Mouse (Mus musculus): ENCODE measurements around the gene Gm49378. TPM values are rescaled to one million over a fixed set of nuclear protein-coding genes. Genes with fewer than 3 reads are reported as not detected.

Gm49378 gene
- polyA plus RNA-seq, 1 experiment from 2014 or later: 3.0 TPM

- no peaks in the 10 kb centered on the region for H3K9me3 ChIP-seq
- H3K27ac ChIP-seq: no peak overlapping the region
- H3K4me3 ChIP-seq: peak overlapping the region; percentile 41
- 0 out of 2 replicates have a peak, but pooled peaks cover 2% of the 10 kb centered on the region for H3K27me3 ChIP-seq
- H3K4me2 ChIP-seq (replicated peaks): peak overlapping the region; percentile 69
- ATAC-seq (ENCODE audit: insufficient number of reproducible peaks, insufficient read depth, low FRiP score, low TSS enrichment): no peak
- peak overlapping the region; percentile 53 for H3K9ac ChIP-seq
- peaks cover 6% of the 10 kb centered on the region; the same call in 1 of the 2 replicates for H3K4me1 ChIP-seq
- WGBS: 33% methylated on average over 5 of the region's 5 CpGs
- peaks cover 30% of the 10 kb centered on the region for H3K36me3 ChIP-seq
Observed at GRCm38 (mm10) chr14:55584303-55584701, 53.4 kb downstream of the Gm49378 start.

- H3K27me3 ChIP-seq: 0 out of 2 replicates have a peak, but pooled peaks cover 2% of the 10 kb centered on the region
- ATAC-seq (ENCODE audit: insufficient number of reproducible peaks, insufficient read depth, low FRiP score, low TSS enrichment): no peak
- H3K9ac ChIP-seq: no peak overlapping the region
- no peak overlapping the region for H3K27ac ChIP-seq
- H3K36me3 ChIP-seq: peaks cover 25% of the 10 kb centered on the region
- 73% methylated on average over 9 of the region's 9 CpGs for WGBS
- no peak overlapping the region for H3K4me3 ChIP-seq
- H3K4me2 ChIP-seq (replicated peaks): no peak overlapping the region
- peaks cover 6% of the 10 kb centered on the region; the same call in 1 of the 2 replicates for H3K4me1 ChIP-seq
- H3K9me3 ChIP-seq: no peaks in the 10 kb centered on the region
Observed at GRCm38 (mm10) chr14:55581981-55582681, 55.6 kb downstream of the Gm49378 start.

GRCm38 (mm10) chr14:55580731-55581130, 57.0 kb downstream of the Gm49378 start:
- WGBS: 94% methylated on average over 16 of the region's 16 CpGs

GRCm38 (mm10) chr14:55579511-55580496, 57.9 kb downstream of the Gm49378 start:
- Histone ChIP-seq H3K36me3 (peaks cover 22% of the 10 kb centered on the region), H3K27me3 (no peaks in the 10 kb centered on the region), H3K4me2 (replicated peaks) (no peak overlapping the region), H3K9ac (no peak overlapping the region), H3K4me3 (no peak overlapping the region), H3K27ac (no peak overlapping the region), H3K4me1 (peaks cover 4% of the 10 kb centered on the region; the same call in 1 of the 2 replicates), H3K9me3 (no peaks in the 10 kb centered on the region)
- ATAC-seq (ENCODE audit: insufficient number of reproducible peaks, insufficient read depth, low FRiP score, low TSS enrichment): no peak
- 88% methylated on average over 23 of the region's 23 CpGs for WGBS

More at GRCm38 (mm10) chr14:55580731-55581130, 57.0 kb downstream of the Gm49378 start:
- H3K36me3 ChIP-seq: peaks cover 22% of the 10 kb centered on the region
- no peak overlapping the region for H3K9ac ChIP-seq
- no peaks in the 10 kb centered on the region for H3K9me3 ChIP-seq
- 0 out of 2 replicates have a peak, but pooled peaks cover 2% of the 10 kb centered on the region for H3K27me3 ChIP-seq
- H3K27ac ChIP-seq: no peak overlapping the region
- H3K4me3 ChIP-seq: no peak overlapping the region
- H3K4me2 ChIP-seq (replicated peaks): no peak overlapping the region
- ATAC-seq (ENCODE audit: insufficient number of reproducible peaks, insufficient read depth, low FRiP score, low TSS enrichment): no peak
- H3K4me1 ChIP-seq: peaks cover 6% of the 10 kb centered on the region; the same call in 1 of the 2 replicates

Other genes with a start within 250 kb of the Gm49378 start
- gene Dhrs4, start 159.1 kb downstream of the Gm49378 start, polyA plus RNA-seq (2016; fragmentation: Nextera tagmentation; extraction: Ambion mirVana): 88.7 and 92.1 TPM in 2 replicates
- gene Carmil3, start 147.2 kb downstream of the Gm49378 start, polyA plus RNA-seq (2016; fragmentation: Nextera tagmentation; extraction: Ambion mirVana): 6.2 TPM in 2 replicates
- 0.55 and 0.90 TPM in 2 replicates for gene Cpne6, start 127.5 kb downstream of the Gm49378 start, polyA plus RNA-seq (2016; fragmentation: Nextera tagmentation; extraction: Ambion mirVana)
- 0.11 TPM in 1 of 2 replicates, not detected in the other for gene Nrl, start 112.9 kb downstream of the Gm49378 start, polyA plus RNA-seq (2016; fragmentation: Nextera tagmentation; extraction: Ambion mirVana)
- gene Pck2, start 97.6 kb downstream of the Gm49378 start, polyA plus RNA-seq (2016; fragmentation: Nextera tagmentation; extraction: Ambion mirVana): 35.2 and 36.1 TPM in 2 replicates
- 71.3 and 78.4 TPM in 2 replicates for gene Dcaf11, start 77.9 kb downstream of the Gm49378 start, polyA plus RNA-seq (2016; fragmentation: Nextera tagmentation; extraction: Ambion mirVana)
- gene A730061H03Rik, start 77.5 kb downstream of the Gm49378 start, polyA plus RNA-seq (2016; fragmentation: Nextera tagmentation; extraction: Ambion mirVana): not detected in 2 replicates
- 8.7 and 9.1 TPM in 2 replicates for gene Fitm1, start 62.3 kb downstream of the Gm49378 start, polyA plus RNA-seq (2016; fragmentation: Nextera tagmentation; extraction: Ambion mirVana)
- 131 and 143 TPM in 2 replicates for gene Psme1, start 59.8 kb downstream of the Gm49378 start, polyA plus RNA-seq (2016; fragmentation: Nextera tagmentation; extraction: Ambion mirVana)
- 4.6 and 4.9 TPM in 2 replicates for gene Emc9, start 52.6 kb downstream of the Gm49378 start, polyA plus RNA-seq (2016; fragmentation: Nextera tagmentation; extraction: Ambion mirVana)
- gene Psme2, start 46.8 kb downstream of the Gm49378 start, polyA plus RNA-seq (2016; fragmentation: Nextera tagmentation; extraction: Ambion mirVana): 247 and 255 TPM in 2 replicates
- 20.6 and 25.4 TPM in 2 replicates for gene Rnf31, start 46.2 kb downstream of the Gm49378 start, polyA plus RNA-seq (2016; fragmentation: Nextera tagmentation; extraction: Ambion mirVana)
- gene Irf9, start 34.3 kb downstream of the Gm49378 start, polyA plus RNA-seq (2016; fragmentation: Nextera tagmentation; extraction: Ambion mirVana): 9.5 and 10.6 TPM in 2 replicates
- gene Rec8, start 19.9 kb downstream of the Gm49378 start, polyA plus RNA-seq (2016; fragmentation: Nextera tagmentation; extraction: Ambion mirVana): 7.8 and 8.2 TPM in 2 replicates
- gene Ipo4, start 1.9 kb downstream of the Gm49378 start, polyA plus RNA-seq (2016; fragmentation: Nextera tagmentation; extraction: Ambion mirVana): 99.8 and 117 TPM in 2 replicates
- gene Tm9sf1, start 5.9 kb upstream of the Gm49378 start, polyA plus RNA-seq (2016; fragmentation: Nextera tagmentation; extraction: Ambion mirVana): 102 TPM in 2 replicates
- gene Tssk4, start 12.3 kb upstream of the Gm49378 start, polyA plus RNA-seq (2016; fragmentation: Nextera tagmentation; extraction: Ambion mirVana): 0.55 and 0.97 TPM in 2 replicates
- 64.9 and 66.4 TPM in 2 replicates for gene Mdp1, start 22.6 kb upstream of the Gm49378 start, polyA plus RNA-seq (2016; fragmentation: Nextera tagmentation; extraction: Ambion mirVana)
- 74.7 and 78.3 TPM in 2 replicates for gene Gmpr2, start 34.0 kb upstream of the Gm49378 start, polyA plus RNA-seq (2016; fragmentation: Nextera tagmentation; extraction: Ambion mirVana)
- 585 and 596 TPM in 2 replicates for gene Nedd8, start 34.2 kb upstream of the Gm49378 start, polyA plus RNA-seq (2016; fragmentation: Nextera tagmentation; extraction: Ambion mirVana)
- 54.1 and 54.2 TPM in 2 replicates for gene Tinf2, start 43.9 kb upstream of the Gm49378 start, polyA plus RNA-seq (2016; fragmentation: Nextera tagmentation; extraction: Ambion mirVana)
- gene Tgm1, start 76.0 kb upstream of the Gm49378 start, polyA plus RNA-seq (2016; fragmentation: Nextera tagmentation; extraction: Ambion mirVana): 1.6 and 1.7 TPM in 2 replicates
- gene Rabggta, start 84.4 kb upstream of the Gm49378 start, polyA plus RNA-seq (2016; fragmentation: Nextera tagmentation; extraction: Ambion mirVana): 27.8 and 30.3 TPM in 2 replicates
- 81.5 and 86.7 TPM in 2 replicates for gene Dhrs1, start 107.8 kb upstream of the Gm49378 start, polyA plus RNA-seq (2016; fragmentation: Nextera tagmentation; extraction: Ambion mirVana)
- gene Nop9, start 107.8 kb upstream of the Gm49378 start, polyA plus RNA-seq (2016; fragmentation: Nextera tagmentation; extraction: Ambion mirVana): 51.0 and 57.3 TPM in 2 replicates
- 0.19 and 0.50 TPM in 2 replicates for gene Cideb, start 120.6 kb upstream of the Gm49378 start, polyA plus RNA-seq (2016; fragmentation: Nextera tagmentation; extraction: Ambion mirVana)
- gene Ltb4r2, start 123.5 kb upstream of the Gm49378 start, polyA plus RNA-seq (2016; fragmentation: Nextera tagmentation; extraction: Ambion mirVana): 0.55 and 0.60 TPM in 2 replicates
- 0.48 and 0.60 TPM in 2 replicates for gene Ltb4r1, start 128.1 kb upstream of the Gm49378 start, polyA plus RNA-seq (2016; fragmentation: Nextera tagmentation; extraction: Ambion mirVana)
- gene Adcy4, start 146.2 kb upstream of the Gm49378 start, polyA plus RNA-seq (2016; fragmentation: Nextera tagmentation; extraction: Ambion mirVana): 21.3 and 24.2 TPM in 2 replicates
- gene Ripk3, start 151.0 kb upstream of the Gm49378 start, polyA plus RNA-seq (2016; fragmentation: Nextera tagmentation; extraction: Ambion mirVana): 45.5 and 50.3 TPM in 2 replicates
- 154 and 161 TPM in 2 replicates for gene Nfatc4, start 185.2 kb upstream of the Gm49378 start, polyA plus RNA-seq (2016; fragmentation: Nextera tagmentation; extraction: Ambion mirVana)
- 41.4 and 41.7 TPM in 2 replicates for gene Nynrin, start 216.1 kb upstream of the Gm49378 start, polyA plus RNA-seq (2016; fragmentation: Nextera tagmentation; extraction: Ambion mirVana)
- gene Cbln3, start 246.5 kb upstream of the Gm49378 start, polyA plus RNA-seq (2016; fragmentation: Nextera tagmentation; extraction: Ambion mirVana): 0.28 and 0.42 TPM in 2 replicates
- 31.6 and 31.8 TPM in 2 replicates for gene Khnyn, start 247.1 kb upstream of the Gm49378 start, polyA plus RNA-seq (2016; fragmentation: Nextera tagmentation; extraction: Ambion mirVana)

Data from embryonic facial prominence, embryonic 12.5 days (tissue).